Mouse (Mus musculus) spleen, adult 2 months (tissue): Measurements from ENCODE around the gene Ppara.

ENCODE experiments used
- CTCF ChIP-seq: fragments of 200-500 bp; IDR thresholded peaks from 2 replicates; pipeline ENCODE4 v1.5.1; 2011; ENCODE audit warnings: mild to moderate bottlenecking, inconsistent platforms; ENCODE audit not compliant: insufficient read depth, insufficient read length, insufficient replicate concordance; ENCODE audit errors: extremely low read depth
- POLR2A ChIP-seq: fragments of 200-500 bp; IDR thresholded peaks from 2 replicates; pipeline ENCODE4 v1.6.1; 2011; ENCODE audit warnings: low read depth, low read length, inconsistent platforms

- TF ChIP-seq POLR2A: no peak
- TF ChIP-seq CTCF: no peak
These were observed 37.5 kb downstream of the Ppara start for GRCm38 (mm10) chr15:85772146-85772740.
